Mouse (Mus musculus) kidney, postnatal 4 days (tissue): Measurements from ENCODE around the gene Mecom.
A peak's percentile ranks its signal among the peaks of the same experiment; 100 is the strongest.
"Not testable (repeated sequence)": the region's sequence is repeated elsewhere in the genome, so short reads cannot be mapped to it uniquely, and the experiment has no call there.

Experiments used
- DNase-seq, 2 experiments: peaks; one replicate each; pipeline ENCODE4 v3.0.0; 2021; ENCODE audit warnings: mixed read lengths in 2 of 2

Mecom gene

GRCm38 (mm10) chr3:30547908-30548307 lies at the start of gene Mecom:
Gene Mecom, minus strand, starts transcription at chr3:30548008.
- DNase-seq, result no peak

- no peak for DNase-seq
Measured at GRCm38 (mm10) chr3:30597271-30597670, 49.5 kb upstream of the Mecom start.

- peak; percentile 57 to 67 for DNase-seq
Measured at GRCm38 (mm10) chr3:30595111-30595832, 47.5 kb upstream of the Mecom start.

GRCm38 (mm10) chr3:30593719-30594485 lies 46.1 kb upstream of the Mecom start:
- peak; percentile 22 to 40 for DNase-seq

- peak; percentile 25 to 40 for DNase-seq
Measured at GRCm38 (mm10) chr3:30592418-30592853, 44.6 kb upstream of the Mecom start.

- DNase-seq, result no peak
Measured at GRCm38 (mm10) chr3:30588865-30589264, 41.1 kb upstream of the Mecom start.

- DNase-seq, result no peak
Measured at GRCm38 (mm10) chr3:30573549-30573948, 25.7 kb upstream of the Mecom start.

GRCm38 (mm10) chr3:30566333-30566732 lies 18.5 kb upstream of the Mecom start:
- DNase-seq, result not testable (repeated sequence)

- no peak for DNase-seq
Measured at GRCm38 (mm10) chr3:30560677-30561314, 13.0 kb upstream of the Mecom start.

GRCm38 (mm10) chr3:30553741-30554140 lies 5.9 kb upstream of the Mecom start:
- peak in 1 of 2 experiments; percentile 13 for DNase-seq

- DNase-seq, result peak in 1 of 2 experiments; percentile 16
Measured at GRCm38 (mm10) chr3:30550218-30550617, 2.4 kb upstream of the Mecom start.

- peak in 1 of 2 experiments; percentile 3 for DNase-seq
Measured at GRCm38 (mm10) chr3:30548928-30549327, 1.1 kb upstream of the Mecom start.

- peak; percentile 60 to 73 for DNase-seq
Measured at GRCm38 (mm10) chr3:30546831-30547369, 908 bp downstream of the Mecom start.

GRCm38 (mm10) chr3:30546366-30546765 lies 1.4 kb downstream of the Mecom start:
- peak in 1 of 2 experiments; percentile 45 for DNase-seq

- no peak for DNase-seq
Measured at GRCm38 (mm10) chr3:30545246-30545645, 2.6 kb downstream of the Mecom start.

- no peak for DNase-seq
Measured at GRCm38 (mm10) chr3:30544305-30544704, 3.5 kb downstream of the Mecom start.

- DNase-seq, result no peak
Measured at GRCm38 (mm10) chr3:30535821-30536220, 12.0 kb downstream of the Mecom start.

GRCm38 (mm10) chr3:30520751-30521150 lies 27.1 kb downstream of the Mecom start:
- not testable (repeated sequence) for DNase-seq

- DNase-seq, result no peak
Measured at GRCm38 (mm10) chr3:30519425-30519824, 28.4 kb downstream of the Mecom start.

- DNase-seq, result no peak
Measured at GRCm38 (mm10) chr3:30515795-30516170, 32.0 kb downstream of the Mecom start.

- DNase-seq, result peak; percentile 86 to 90
Measured at GRCm38 (mm10) chr3:30514901-30515794, 32.7 kb downstream of the Mecom start.
